Mouse (Mus musculus): ENCODE data around the gene Galt. TPM values are rescaled to one million over a fixed set of nuclear protein-coding genes. Genes with fewer than 3 reads are reported as not detected.
A peak's percentile ranks its signal among the peaks of the same experiment; 100 is the strongest.
"Not testable (repeated sequence)": the region's sequence is repeated elsewhere in the genome, so short reads cannot be mapped to it uniquely, and the experiment has no call there.

The Galt gene
- total and polyA plus RNA-seq, 3 experiments = 19.1 to 23.2 (median 22.9) TPM

GRCm38 (mm10) chr4:41774506-41774905, 19.5 kb downstream of the Galt start:
- Histone ChIP-seq H3K4me3 (replicated peaks in 1 of 3; ENCODE audit: low read depth in 2 of 3, low read length in 2 of 3, poor library complexity in 1 of 3) (peak overlapping the region; percentile 37 to 51 (median 45)), H3K27ac (ENCODE audit: insufficient read depth, low read depth) (peak overlapping the region; percentile 68), H3K9ac (ENCODE audit: insufficient read depth, low read depth) (peak overlapping the region; percentile 61; the same call in 1 of the 2 replicates), H3K4me2 (ENCODE audit: insufficient read depth, low read depth, poor library complexity, severe bottlenecking) (peak overlapping the region; percentile 64; the same call in 1 of the 2 replicates)
- H3K36me3 ChIP-seq (replicated peaks in 1 of 2; ENCODE audit: control insufficient read depth in 1 of 2, insufficient read depth in 1 of 2, low read length in 1 of 2); H3K79me2 ChIP-seq (replicated peaks; ENCODE audit: control insufficient read depth, extremely low read depth, insufficient read depth, poor library complexity, severe bottlenecking); in situ Hi-C loops (cut with MboI; ENCODE audit: low pct_ligation_motif_present, low pct_unique_long_range_greater_than_20kb, low sequenced_read_pairs); H3K27me3 ChIP-seq (replicated peaks); dilution Hi-C loops (cut with MboI; ENCODE audit: extremely low pct_ligation_motif_present, extremely low pct_unique_long_range_greater_than_20kb, low sequenced_read_pairs); H3K9me3 ChIP-seq (replicated peaks; ENCODE audit: low read length); H3K4me1 ChIP-seq (ENCODE audit: control insufficient read depth in 1 of 2, insufficient read depth in 2 of 2): not testable (repeated sequence)
- peak; percentile 64 for TF ChIP-seq ELF1 (IDR thresholded peaks at IDR 0.05; ENCODE audit: low read depth, low read length)
- peak; percentile 88 for TF ChIP-seq ZNF384 (IDR thresholded peaks at IDR 0.05; ENCODE audit: low read depth, low read length)
- TF ChIP-seq ETS1 (conservative IDR thresholded peaks at IDR 0.05; ENCODE audit: low read depth, low read length) = peak; percentile 24; the same call in 1 of the 2 replicates
- DNase-seq (ENCODE audit: extremely low read depth) = peak; percentile 63

- H3K27ac ChIP-seq (ENCODE audit: insufficient read depth, low read depth); H3K9me3 ChIP-seq (replicated peaks; ENCODE audit: low read length); dilution Hi-C loops (cut with MboI; ENCODE audit: extremely low pct_ligation_motif_present, extremely low pct_unique_long_range_greater_than_20kb, low sequenced_read_pairs); H3K4me1 ChIP-seq (ENCODE audit: control insufficient read depth in 1 of 2, insufficient read depth in 2 of 2); H3K4me3 ChIP-seq (replicated peaks in 1 of 3; ENCODE audit: low read depth in 2 of 3, low read length in 2 of 3, poor library complexity in 1 of 3); H3K79me2 ChIP-seq (replicated peaks; ENCODE audit: control insufficient read depth, extremely low read depth, insufficient read depth, poor library complexity, severe bottlenecking); H3K4me2 ChIP-seq (ENCODE audit: insufficient read depth, low read depth, poor library complexity, severe bottlenecking); DNase-seq (ENCODE audit: extremely low read depth); H3K36me3 ChIP-seq (replicated peaks in 1 of 2; ENCODE audit: control insufficient read depth in 1 of 2, insufficient read depth in 1 of 2, low read length in 1 of 2); in situ Hi-C loops (cut with MboI; ENCODE audit: low pct_ligation_motif_present, low pct_unique_long_range_greater_than_20kb, low sequenced_read_pairs); H3K27me3 ChIP-seq (replicated peaks); H3K9ac ChIP-seq (ENCODE audit: insufficient read depth, low read depth): not testable (repeated sequence)
- peak; percentile 71 for TF ChIP-seq ZKSCAN1 (IDR thresholded peaks at IDR 0.05; ENCODE audit: borderline replicate concordance, low read depth, low read length)
These were observed 20.8 kb downstream of the Galt start for GRCm38 (mm10) chr4:41775840-41776239.

GRCm38 (mm10) chr4:41781271-41781670, 26.2 kb downstream of the Galt start:
- H3K27me3 ChIP-seq (replicated peaks); H3K36me3 ChIP-seq (replicated peaks in 1 of 2; ENCODE audit: control insufficient read depth in 1 of 2, insufficient read depth in 1 of 2, low read length in 1 of 2); H3K27ac ChIP-seq (ENCODE audit: insufficient read depth, low read depth); dilution Hi-C loops (cut with MboI; ENCODE audit: extremely low pct_ligation_motif_present, extremely low pct_unique_long_range_greater_than_20kb, low sequenced_read_pairs); H3K9me3 ChIP-seq (replicated peaks; ENCODE audit: low read length); H3K4me1 ChIP-seq (ENCODE audit: control insufficient read depth in 1 of 2, insufficient read depth in 2 of 2); DNase-seq (ENCODE audit: extremely low read depth); in situ Hi-C loops (cut with MboI; ENCODE audit: low pct_ligation_motif_present, low pct_unique_long_range_greater_than_20kb, low sequenced_read_pairs); H3K9ac ChIP-seq (ENCODE audit: insufficient read depth, low read depth); H3K79me2 ChIP-seq (replicated peaks; ENCODE audit: control insufficient read depth, extremely low read depth, insufficient read depth, poor library complexity, severe bottlenecking); H3K4me3 ChIP-seq (replicated peaks in 1 of 3; ENCODE audit: low read depth in 2 of 3, low read length in 2 of 3, poor library complexity in 1 of 3); H3K4me2 ChIP-seq (ENCODE audit: insufficient read depth, low read depth, poor library complexity, severe bottlenecking): not testable (repeated sequence)

GRCm38 (mm10) chr4:41781748-41782485, 26.9 kb downstream of the Galt start:
- H3K4me1 ChIP-seq (ENCODE audit: control insufficient read depth in 1 of 2, insufficient read depth in 2 of 2); dilution Hi-C loops (cut with MboI; ENCODE audit: extremely low pct_ligation_motif_present, extremely low pct_unique_long_range_greater_than_20kb, low sequenced_read_pairs); H3K27me3 ChIP-seq (replicated peaks); H3K9me3 ChIP-seq (replicated peaks; ENCODE audit: low read length); in situ Hi-C loops (cut with MboI; ENCODE audit: low pct_ligation_motif_present, low pct_unique_long_range_greater_than_20kb, low sequenced_read_pairs); H3K79me2 ChIP-seq (replicated peaks; ENCODE audit: control insufficient read depth, extremely low read depth, insufficient read depth, poor library complexity, severe bottlenecking); H3K4me3 ChIP-seq (replicated peaks in 1 of 3; ENCODE audit: low read depth in 2 of 3, low read length in 2 of 3, poor library complexity in 1 of 3); H3K4me2 ChIP-seq (ENCODE audit: insufficient read depth, low read depth, poor library complexity, severe bottlenecking); H3K27ac ChIP-seq (ENCODE audit: insufficient read depth, low read depth); H3K9ac ChIP-seq (ENCODE audit: insufficient read depth, low read depth); DNase-seq (ENCODE audit: extremely low read depth); H3K36me3 ChIP-seq (replicated peaks in 1 of 2; ENCODE audit: control insufficient read depth in 1 of 2, insufficient read depth in 1 of 2, low read length in 1 of 2): not testable (repeated sequence)

- H3K4me2 ChIP-seq (ENCODE audit: insufficient read depth, low read depth, poor library complexity, severe bottlenecking); dilution Hi-C loops (cut with MboI; ENCODE audit: extremely low pct_ligation_motif_present, extremely low pct_unique_long_range_greater_than_20kb, low sequenced_read_pairs); H3K36me3 ChIP-seq (replicated peaks in 1 of 2; ENCODE audit: control insufficient read depth in 1 of 2, insufficient read depth in 1 of 2, low read length in 1 of 2); H3K27ac ChIP-seq (ENCODE audit: insufficient read depth, low read depth); H3K9ac ChIP-seq (ENCODE audit: insufficient read depth, low read depth); H3K9me3 ChIP-seq (replicated peaks; ENCODE audit: low read length); H3K4me1 ChIP-seq (ENCODE audit: control insufficient read depth in 1 of 2, insufficient read depth in 2 of 2); in situ Hi-C loops (cut with MboI; ENCODE audit: low pct_ligation_motif_present, low pct_unique_long_range_greater_than_20kb, low sequenced_read_pairs); H3K4me3 ChIP-seq (replicated peaks in 1 of 3; ENCODE audit: low read depth in 2 of 3, low read length in 2 of 3, poor library complexity in 1 of 3); DNase-seq (ENCODE audit: extremely low read depth); H3K27me3 ChIP-seq (replicated peaks); H3K79me2 ChIP-seq (replicated peaks; ENCODE audit: control insufficient read depth, extremely low read depth, insufficient read depth, poor library complexity, severe bottlenecking): not testable (repeated sequence)
These were observed 27.7 kb downstream of the Galt start for GRCm38 (mm10) chr4:41782711-41783110.

GRCm38 (mm10) chr4:41783197-41783596, 28.2 kb downstream of the Galt start:
- in situ Hi-C loops (cut with MboI; ENCODE audit: low pct_ligation_motif_present, low pct_unique_long_range_greater_than_20kb, low sequenced_read_pairs); dilution Hi-C loops (cut with MboI; ENCODE audit: extremely low pct_ligation_motif_present, extremely low pct_unique_long_range_greater_than_20kb, low sequenced_read_pairs); H3K36me3 ChIP-seq (replicated peaks in 1 of 2; ENCODE audit: control insufficient read depth in 1 of 2, insufficient read depth in 1 of 2, low read length in 1 of 2); H3K4me3 ChIP-seq (replicated peaks in 1 of 3; ENCODE audit: low read depth in 2 of 3, low read length in 2 of 3, poor library complexity in 1 of 3); H3K4me2 ChIP-seq (ENCODE audit: insufficient read depth, low read depth, poor library complexity, severe bottlenecking); H3K27ac ChIP-seq (ENCODE audit: insufficient read depth, low read depth); H3K4me1 ChIP-seq (ENCODE audit: control insufficient read depth in 1 of 2, insufficient read depth in 2 of 2); H3K79me2 ChIP-seq (replicated peaks; ENCODE audit: control insufficient read depth, extremely low read depth, insufficient read depth, poor library complexity, severe bottlenecking); H3K27me3 ChIP-seq (replicated peaks); DNase-seq (ENCODE audit: extremely low read depth); H3K9ac ChIP-seq (ENCODE audit: insufficient read depth, low read depth); H3K9me3 ChIP-seq (replicated peaks; ENCODE audit: low read length): not testable (repeated sequence)

All from CH12.LX (cell line).